Mouse (Mus musculus): ENCODE measurements at regions not wholly inside any gene's neighbourhood (a gene's known extent, or its start where the extent isn't known, plus 50 kb on each side); places are given as distances from the start of the nearest gene placed in this dataset.
"Not testable (repeated sequence)": the region's sequence is repeated elsewhere in the genome, so short reads cannot be mapped to it uniquely, and the experiment has no call there.

GRCm38 (mm10) chr12:113907751-113908150 lies 364.0 kb downstream of the Adam6a start:
- Histone ChIP-seq H3K4me3 (ENCODE audit: low read depth, low read length) (no peak overlapping the region), H3K4me2 (replicated peaks; ENCODE audit: low read depth) (no peak overlapping the region), H3K36me3 (ENCODE audit: control insufficient read depth, insufficient read depth, low read length) (no peaks in the 10 kb centered on the region), H3K27me3 (ENCODE audit: control insufficient read depth, insufficient read depth, low read length) (no peaks in the 10 kb centered on the region), H3K9ac (ENCODE audit: low read length) (no peak overlapping the region), H3K4me1 (replicated peaks; ENCODE audit: control insufficient read depth, insufficient read depth) (no peaks in the 10 kb centered on the region), H3K27ac (replicated peaks) (no peak overlapping the region), H3K9me3 (ENCODE audit: control insufficient read depth, low read length) (no peaks in the 10 kb centered on the region)
- no peak for TF ChIP-seq EP300 (optimal IDR thresholded peaks at IDR 0.05)
- no peak for TF ChIP-seq CTCF (IDR thresholded peaks at IDR 0.05; ENCODE audit: low read depth)
- no peak for ATAC-seq (ENCODE audit: low FRiP score, low TSS enrichment)
- WGBS = 75% methylated on average over 1 of the region's 1 CpGs
- no peak for DNase-seq (ENCODE audit: low spot score)

- 36% methylated on average over 3 of the region's 3 CpGs for WGBS
- Histone ChIP-seq H3K9me3 (ENCODE audit: control insufficient read depth, low read length) (no peaks in the 10 kb centered on the region), H3K27ac (replicated peaks) (no peak overlapping the region), H3K4me3 (ENCODE audit: low read depth, low read length) (no peak overlapping the region), H3K27me3 (ENCODE audit: control insufficient read depth, insufficient read depth, low read length) (no peaks in the 10 kb centered on the region), H3K4me1 (replicated peaks; ENCODE audit: control insufficient read depth, insufficient read depth) (no peaks in the 10 kb centered on the region), H3K36me3 (ENCODE audit: control insufficient read depth, insufficient read depth, low read length) (no peaks in the 10 kb centered on the region), H3K9ac (ENCODE audit: low read length) (no peak overlapping the region), H3K4me2 (replicated peaks; ENCODE audit: low read depth) (no peak overlapping the region)
- no peak for ATAC-seq (ENCODE audit: low FRiP score, low TSS enrichment)
- no peak for TF ChIP-seq EP300 (optimal IDR thresholded peaks at IDR 0.05)
- TF ChIP-seq CTCF (IDR thresholded peaks at IDR 0.05; ENCODE audit: low read depth) = peak; percentile 25; the same call in 1 of the 2 replicates
- no peak for DNase-seq (ENCODE audit: low spot score)
Observed at GRCm38 (mm10) chr12:113911770-113912169, 368.1 kb downstream of the Adam6a start.

- Histone ChIP-seq H3K27ac (replicated peaks) (no peak overlapping the region), H3K4me2 (replicated peaks; ENCODE audit: low read depth) (no peak overlapping the region), H3K36me3 (ENCODE audit: control insufficient read depth, insufficient read depth, low read length) (no peaks in the 10 kb centered on the region), H3K4me1 (replicated peaks; ENCODE audit: control insufficient read depth, insufficient read depth) (no peaks in the 10 kb centered on the region), H3K4me3 (ENCODE audit: low read depth, low read length) (no peak overlapping the region), H3K9ac (ENCODE audit: low read length) (no peak overlapping the region), H3K27me3 (ENCODE audit: control insufficient read depth, insufficient read depth, low read length) (no peaks in the 10 kb centered on the region), H3K9me3 (ENCODE audit: control insufficient read depth, low read length) (no peaks in the 10 kb centered on the region)
- no peak for DNase-seq (ENCODE audit: low spot score)
- TF ChIP-seq EP300 (optimal IDR thresholded peaks at IDR 0.05) (no peak), CTCF (IDR thresholded peaks at IDR 0.05; ENCODE audit: low read depth) (no peak)
- no peak for ATAC-seq (ENCODE audit: low FRiP score, low TSS enrichment)
Observed at GRCm38 (mm10) chr12:113940721-113941120, 397.0 kb downstream of the Adam6a start.

- H3K27ac ChIP-seq (replicated peaks); H3K4me1 ChIP-seq (replicated peaks; ENCODE audit: control insufficient read depth, insufficient read depth); H3K9ac ChIP-seq (ENCODE audit: low read length); H3K4me3 ChIP-seq (ENCODE audit: low read depth, low read length); H3K4me2 ChIP-seq (replicated peaks; ENCODE audit: low read depth); H3K36me3 ChIP-seq (ENCODE audit: control insufficient read depth, insufficient read depth, low read length); DNase-seq (ENCODE audit: low spot score); ATAC-seq (ENCODE audit: low FRiP score, low TSS enrichment); H3K9me3 ChIP-seq (ENCODE audit: control insufficient read depth, low read length); H3K27me3 ChIP-seq (ENCODE audit: control insufficient read depth, insufficient read depth, low read length): not testable (repeated sequence)
- 79% methylated on average over 1 of the region's 1 CpGs for WGBS
Observed at GRCm38 (mm10) chr12:113943661-113944327, 400.1 kb downstream of the Adam6a start.

- H3K4me3 ChIP-seq (ENCODE audit: low read depth, low read length); H3K4me1 ChIP-seq (replicated peaks; ENCODE audit: control insufficient read depth, insufficient read depth); H3K9ac ChIP-seq (ENCODE audit: low read length); H3K27ac ChIP-seq (replicated peaks); H3K36me3 ChIP-seq (ENCODE audit: control insufficient read depth, insufficient read depth, low read length); DNase-seq (ENCODE audit: low spot score); H3K4me2 ChIP-seq (replicated peaks; ENCODE audit: low read depth); H3K9me3 ChIP-seq (ENCODE audit: control insufficient read depth, low read length); ATAC-seq (ENCODE audit: low FRiP score, low TSS enrichment); H3K27me3 ChIP-seq (ENCODE audit: control insufficient read depth, insufficient read depth, low read length): not testable (repeated sequence)
- 94% methylated on average over 1 of the region's 1 CpGs for WGBS
Observed at GRCm38 (mm10) chr12:113945786-113946185, 402.1 kb downstream of the Adam6a start.

- not testable (repeated sequence) for ATAC-seq (ENCODE audit: low FRiP score, low TSS enrichment); H3K9me3 ChIP-seq (ENCODE audit: control insufficient read depth, low read length); H3K4me2 ChIP-seq (replicated peaks; ENCODE audit: low read depth); H3K27me3 ChIP-seq (ENCODE audit: control insufficient read depth, insufficient read depth, low read length); H3K4me3 ChIP-seq (ENCODE audit: low read depth, low read length); H3K9ac ChIP-seq (ENCODE audit: low read length); H3K36me3 ChIP-seq (ENCODE audit: control insufficient read depth, insufficient read depth, low read length); H3K4me1 ChIP-seq (replicated peaks; ENCODE audit: control insufficient read depth, insufficient read depth); H3K27ac ChIP-seq (replicated peaks)
- DNase-seq (ENCODE audit: low spot score) = peak; percentile 15
- peak; percentile 57 for TF ChIP-seq CTCF (IDR thresholded peaks at IDR 0.05; ENCODE audit: low read depth)
- WGBS = 27% methylated on average over 4 of the region's 4 CpGs
Observed at GRCm38 (mm10) chr12:113948017-113948416, 404.3 kb downstream of the Adam6a start.

All from stomach, postnatal 0 days (tissue).